Mouse (Mus musculus): ENCODE measurements at regions not wholly inside any gene's neighbourhood (a gene's known extent, or its start where the extent isn't known, plus 50 kb on each side); places are given as distances from the start of the nearest gene placed in this dataset.

DNA sequence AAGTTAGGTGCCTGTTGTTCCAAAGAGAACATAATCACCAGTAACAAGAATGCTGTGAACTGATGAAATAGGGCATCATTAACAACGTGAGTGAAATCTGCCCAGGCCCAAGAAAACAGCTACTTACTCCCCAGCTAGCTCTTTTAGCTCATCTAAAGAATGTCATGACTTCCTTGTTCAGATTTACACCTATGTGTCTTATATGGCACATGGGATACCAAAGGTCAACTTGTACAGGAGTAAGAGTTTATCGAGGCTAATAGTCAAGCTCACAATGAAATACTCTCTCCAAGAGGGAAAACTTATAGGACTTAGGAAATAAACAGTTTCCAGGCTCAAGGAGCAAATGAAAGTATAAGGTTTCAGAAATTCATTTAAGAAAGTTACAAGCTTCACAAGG is 252.1 kb upstream of the Cblb start:
- TF ChIP-seq EP300 (IDR thresholded peaks at IDR 0.05; ENCODE audit: insufficient read depth, low read depth, low read length) (no peak), POLR2A (IDR thresholded peaks at IDR 0.05; ENCODE audit: insufficient read depth, low read depth, low read length) (no peak)
